Mouse (Mus musculus): ENCODE measurements around the gene Barx2. TPM values are rescaled to one million over a fixed set of nuclear protein-coding genes. Genes with fewer than 3 reads are reported as not detected.

Gene Barx2
- total RNA-seq, 4 experiments from 2014 or later = 8.4 to 13.1 (median 10.5) TPM

DNA sequence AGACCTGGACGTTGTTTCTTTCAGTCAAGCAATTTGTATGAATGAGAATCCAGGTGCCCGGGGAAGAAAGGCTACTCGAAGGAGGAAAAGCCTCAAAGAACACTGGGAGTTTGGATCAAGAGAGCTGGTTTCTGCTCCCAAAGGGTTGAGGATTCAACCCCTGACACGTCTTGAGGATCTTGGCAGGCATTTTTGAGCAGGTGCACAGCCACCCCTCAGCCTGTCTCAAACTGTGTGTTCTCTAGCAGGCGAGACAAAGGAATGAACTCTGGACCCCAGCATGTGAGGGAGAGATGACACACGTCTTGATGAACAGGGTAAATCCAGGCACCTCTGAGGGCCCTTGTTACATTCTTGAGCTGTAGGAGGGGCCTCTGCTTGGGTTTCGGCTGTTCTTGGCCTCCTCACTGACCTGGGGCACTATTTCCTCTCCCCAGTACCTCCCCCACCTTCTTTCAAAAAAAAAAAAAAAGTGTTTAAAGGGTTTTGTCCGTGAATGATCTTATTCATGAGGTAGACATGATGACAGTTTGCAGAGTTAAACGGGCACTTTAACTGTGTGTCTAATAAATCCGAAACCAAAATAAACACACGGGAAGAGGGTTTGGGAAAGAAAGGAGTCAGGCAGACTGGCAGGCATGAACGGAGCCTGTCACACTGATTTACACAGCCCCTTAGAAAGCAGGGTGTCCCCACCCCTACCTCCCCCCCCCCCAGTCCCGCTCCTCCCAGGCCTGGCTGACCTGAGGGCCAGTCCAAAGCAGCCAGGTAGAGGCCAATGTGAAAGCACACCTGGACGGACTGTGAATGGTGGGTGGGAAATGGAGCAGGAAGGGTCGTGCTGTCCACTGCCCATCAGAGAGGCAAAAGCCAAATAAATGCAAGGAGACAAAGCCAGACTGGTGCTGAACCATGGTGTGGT is 73.9 kb downstream of the Barx2 start:
- DNase-seq (ENCODE audit: low spot score in 2 of 2) = no peak

DNA sequence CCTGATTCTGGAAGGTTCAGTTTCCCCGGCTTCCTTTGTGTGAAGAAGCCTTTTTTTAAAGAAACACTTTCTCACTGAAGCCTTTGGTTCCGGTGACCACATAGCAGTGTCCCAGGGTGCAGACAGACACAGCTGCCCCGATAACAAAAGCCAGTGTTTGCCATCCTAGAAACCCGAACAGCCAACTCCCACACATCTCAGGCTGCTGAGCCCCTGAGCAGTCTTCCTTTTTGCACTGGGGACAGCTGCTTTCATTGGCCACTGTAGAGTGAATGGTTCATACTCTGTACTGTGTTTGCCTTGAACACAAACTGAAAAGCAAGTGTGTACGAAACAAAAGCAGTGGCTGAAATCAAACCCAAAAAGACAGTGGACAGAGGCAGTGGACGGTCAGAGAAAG is 75.2 kb downstream of the Barx2 start:
- no peak for DNase-seq (ENCODE audit: low spot score in 2 of 2)

- no peak for DNase-seq (ENCODE audit: low spot score in 2 of 2)
Measured at GRCm38 (mm10) chr9:31808753-31809152, 104.5 kb downstream of the Barx2 start.

GRCm38 (mm10) chr9:31802641-31803040 is 110.6 kb downstream of the Barx2 start:
- DNase-seq (ENCODE audit: low spot score in 2 of 2) = no peak

Other genes with a start within 250 kb of the Barx2 start
- gene Arhgap32, start 202.7 kb upstream of the Barx2 start, total RNA-seq (2022) = 1 to 10 TPM; 5.7 to 9.6 (median 8.3) TPM

Data from gastrocnemius, adult 8-10 months (tissue).